Mouse (Mus musculus) thymus, postnatal 0 days (tissue): Measurements from ENCODE around the gene Vav1. TPM values are rescaled to one million over a fixed set of nuclear protein-coding genes. Genes with fewer than 3 reads are reported as not detected.
A peak's percentile ranks its signal among the peaks of the same experiment; 100 is the strongest.

Experiments
- DNase-seq: peaks from one replicate; pipeline ENCODE4 v3.0.0-alpha.2; 2015; ENCODE audit warnings: low spot score
- polyA plus RNA-seq: library from polyadenylated mRNA; unstranded; fragments of >200 nt; fragmentation: Nextera tagmentation; extraction: Ambion mirVana; gene quantifications from 2 replicates; pipeline ENCODE4 v1.2.1, GENCODE M21; 2015

Vav1 gene
- polyA plus RNA-seq, result 131 and 133 TPM in 2 replicates

DNA sequence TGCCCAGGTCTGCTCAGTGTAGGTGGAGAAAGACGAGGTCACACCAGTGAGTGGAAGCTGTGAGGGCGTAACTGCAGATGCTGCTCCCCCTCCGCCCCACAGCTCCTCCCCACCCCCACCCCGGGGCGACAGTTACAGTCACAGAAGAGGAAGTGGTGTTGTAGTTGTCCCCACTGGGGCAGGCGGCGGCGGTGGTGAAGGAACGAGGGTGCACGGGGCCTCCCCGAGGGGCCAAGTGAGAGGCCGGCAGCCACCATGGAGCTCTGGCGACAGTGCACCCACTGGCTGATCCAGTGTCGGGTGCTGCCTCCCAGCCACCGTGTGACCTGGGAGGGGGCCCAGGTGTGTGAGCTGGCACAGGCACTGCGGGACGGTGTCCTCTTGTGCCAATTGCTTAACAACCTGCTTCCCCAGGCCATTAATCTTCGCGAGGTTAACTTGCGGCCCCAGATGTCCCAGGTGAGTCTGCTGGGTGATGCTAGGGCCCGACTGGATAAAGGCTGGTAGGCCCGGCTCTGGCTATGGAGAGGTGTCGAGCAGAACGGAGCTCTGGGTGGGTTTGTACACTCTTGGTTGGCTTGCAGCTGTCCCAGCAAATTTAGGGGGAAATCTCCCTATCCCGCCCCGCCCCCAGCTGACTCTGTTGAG, at the start of gene Vav1:
TSS of gene Vav1 (plus strand) at position 158 of the 648 bp plus-strand sequence.
- DNase-seq, result peak; percentile 88

DNA sequence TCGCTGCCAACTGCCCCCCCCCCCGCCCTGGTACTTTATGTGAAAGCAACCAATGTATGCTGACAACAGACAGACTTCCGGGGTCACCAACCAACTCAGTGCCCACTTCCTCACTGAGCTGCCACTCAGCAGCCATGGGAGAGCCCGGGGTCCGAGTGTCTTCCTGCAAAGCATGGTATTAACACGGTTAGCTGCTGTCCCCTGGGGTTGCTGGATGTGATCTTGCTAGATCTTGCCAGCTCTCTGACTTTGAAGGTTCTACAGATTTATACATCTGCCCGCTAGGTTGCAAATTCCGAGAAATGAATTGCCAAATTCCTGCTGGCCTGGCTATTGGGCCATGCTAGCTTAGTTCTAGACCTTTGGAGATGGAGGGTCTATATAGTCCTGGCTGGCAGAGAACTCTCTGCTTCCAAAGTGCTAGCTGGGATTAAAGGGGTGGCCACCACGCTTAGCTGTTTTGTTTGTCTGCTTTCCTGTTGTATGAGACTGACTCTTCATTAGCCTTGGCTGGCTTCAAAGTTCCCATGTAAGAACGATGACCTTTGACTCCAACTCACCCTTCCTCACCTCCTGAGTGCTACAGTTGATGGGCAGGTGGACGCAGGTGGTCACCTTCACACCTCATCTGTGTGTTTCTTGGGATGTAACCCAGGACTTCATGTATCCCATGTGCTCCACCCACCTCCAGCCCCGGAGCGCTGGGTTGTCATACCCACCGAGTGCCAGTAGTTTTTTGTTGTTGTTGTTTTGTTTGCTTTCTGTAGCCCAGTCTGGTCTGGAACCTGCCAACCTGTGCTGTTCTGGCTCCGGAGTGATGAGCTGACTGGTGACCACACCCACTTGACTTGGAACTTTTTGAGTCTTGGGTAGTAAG, 48.8 kb upstream of the Vav1 start:
- DNase-seq, result no peak

DNA sequence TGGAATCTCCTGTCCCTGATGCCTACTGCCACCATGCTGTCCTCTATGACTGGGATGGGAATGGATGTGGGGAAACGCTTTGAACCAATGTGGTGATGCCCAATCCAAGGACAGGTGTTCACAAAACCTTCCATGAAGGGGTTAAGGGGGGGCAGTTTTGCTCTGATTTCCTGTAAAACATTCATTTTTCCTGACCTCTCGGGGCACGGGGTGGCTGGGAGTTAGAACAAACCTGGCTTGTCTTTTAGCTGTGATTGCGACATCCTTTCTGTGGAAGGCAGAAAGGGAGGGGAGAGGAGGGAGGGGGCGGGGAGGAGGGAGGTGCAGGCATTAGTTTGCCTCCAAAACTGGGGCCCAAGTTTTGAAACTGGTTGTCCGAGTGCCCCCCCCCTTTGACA, 48.2 kb upstream of the Vav1 start:
- DNase-seq, result no peak

DNA sequence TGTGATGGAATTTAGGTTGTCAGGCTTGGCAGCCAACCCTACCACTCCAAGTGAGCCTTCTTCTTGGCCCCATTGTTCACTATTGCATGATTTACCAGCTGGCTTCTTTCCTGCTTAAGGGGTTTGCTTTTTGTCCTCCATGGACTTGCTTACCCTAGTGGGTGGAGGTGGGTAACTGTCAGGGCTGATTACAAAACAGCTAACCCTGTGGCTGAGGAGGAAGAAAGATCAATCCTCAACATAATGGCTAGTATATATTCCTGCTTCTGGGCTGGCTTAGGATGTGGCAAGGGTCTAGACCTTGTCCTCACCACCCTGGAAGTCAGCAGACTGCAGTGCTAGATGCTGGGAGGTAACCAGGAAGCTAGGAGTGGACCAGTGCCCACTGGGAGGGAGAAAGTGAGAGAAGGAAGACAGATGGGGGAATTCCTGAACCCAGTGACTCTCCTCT, 47.6 kb upstream of the Vav1 start:
- DNase-seq, result no peak

DNA sequence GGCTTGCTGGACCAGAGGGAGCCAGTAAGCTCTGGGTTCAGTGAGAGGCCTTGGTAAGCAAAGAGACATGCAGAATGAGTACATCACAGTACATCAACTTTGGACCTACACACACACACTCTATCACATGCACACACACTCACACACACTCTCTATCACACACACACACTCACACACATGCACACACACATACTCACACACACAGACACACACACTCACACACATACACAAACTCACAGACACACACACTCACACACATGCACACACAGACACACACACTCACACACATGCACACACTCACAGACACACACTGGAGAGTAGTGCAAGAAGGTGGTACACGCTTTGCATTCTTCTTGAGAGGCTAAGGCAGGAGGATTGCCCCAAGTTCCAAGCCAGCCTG, 46.7 kb upstream of the Vav1 start:
- DNase-seq, result no peak

DNA sequence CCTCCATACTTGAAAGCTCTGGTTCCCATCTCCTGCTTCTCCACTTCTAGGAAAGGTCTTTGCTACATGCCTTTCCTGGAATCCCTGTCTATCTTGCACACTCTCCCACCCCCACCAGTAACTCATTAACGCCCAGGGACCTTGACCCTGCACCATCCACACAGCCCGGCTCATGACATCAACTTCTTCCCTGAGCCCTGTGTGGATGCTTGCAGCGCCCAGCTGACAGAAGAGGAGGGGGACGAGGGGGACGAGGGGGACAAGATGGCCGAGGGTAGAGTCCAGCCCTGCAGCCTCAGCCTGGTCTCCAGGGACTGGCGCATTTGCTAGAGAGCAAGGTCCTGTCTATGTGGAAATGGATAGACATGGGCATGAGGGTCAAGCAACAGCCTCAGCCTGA, 45.9 kb upstream of the Vav1 start:
- DNase-seq, result no peak

DNA sequence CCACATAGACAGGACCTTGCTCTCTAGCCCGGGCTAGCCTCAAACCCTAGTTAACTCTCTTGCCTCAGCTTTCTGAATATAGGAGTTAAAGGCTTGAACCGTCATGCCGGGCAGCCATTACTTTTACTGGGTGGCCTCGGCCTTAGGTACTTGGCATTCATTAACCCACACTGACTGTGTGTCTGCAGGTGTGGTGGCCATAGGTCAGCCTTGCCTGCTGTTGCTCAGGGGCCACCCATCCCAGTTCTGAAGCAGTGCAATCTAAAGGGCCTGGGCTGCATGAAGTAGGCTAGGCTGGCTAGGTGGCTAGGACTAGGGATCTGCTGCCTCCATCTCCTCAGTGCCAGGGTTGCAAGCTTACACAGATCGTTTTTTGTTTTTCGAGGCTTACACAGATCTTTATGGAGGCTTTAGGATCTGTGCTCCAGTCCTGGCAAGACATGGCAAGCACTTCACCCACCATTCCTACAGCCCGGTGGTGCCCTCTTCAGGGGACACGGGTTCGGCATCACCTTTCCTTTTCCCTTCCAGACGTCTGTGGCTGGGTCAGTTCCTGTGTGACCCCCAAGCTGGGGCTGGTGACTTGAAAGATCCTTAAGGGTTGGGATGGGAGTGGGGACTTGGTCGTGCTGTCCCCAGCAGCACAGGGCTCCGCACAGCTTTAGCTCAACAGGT, 44.5 kb upstream of the Vav1 start:
- no peak for DNase-seq

DNA sequence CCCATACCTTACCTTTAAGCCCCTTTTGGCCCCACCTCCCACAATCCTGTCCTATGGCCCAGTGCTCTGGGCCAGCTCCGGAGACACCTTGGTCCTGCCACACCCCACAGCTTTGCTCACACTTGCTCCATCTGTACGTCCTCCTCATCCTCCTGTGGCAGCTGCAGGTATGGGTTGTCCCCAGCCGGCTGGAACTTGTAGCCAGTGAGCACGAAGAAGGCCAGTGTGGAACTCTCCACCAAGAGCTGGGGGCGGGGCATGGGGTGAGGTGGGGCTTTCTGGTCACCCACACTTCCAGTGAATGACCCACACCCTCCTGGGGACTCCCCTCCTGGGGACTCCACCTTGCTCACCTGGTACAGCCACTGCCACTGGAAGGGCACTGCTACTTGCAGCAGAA, 43.1 kb upstream of the Vav1 start:
- no peak for DNase-seq

DNA sequence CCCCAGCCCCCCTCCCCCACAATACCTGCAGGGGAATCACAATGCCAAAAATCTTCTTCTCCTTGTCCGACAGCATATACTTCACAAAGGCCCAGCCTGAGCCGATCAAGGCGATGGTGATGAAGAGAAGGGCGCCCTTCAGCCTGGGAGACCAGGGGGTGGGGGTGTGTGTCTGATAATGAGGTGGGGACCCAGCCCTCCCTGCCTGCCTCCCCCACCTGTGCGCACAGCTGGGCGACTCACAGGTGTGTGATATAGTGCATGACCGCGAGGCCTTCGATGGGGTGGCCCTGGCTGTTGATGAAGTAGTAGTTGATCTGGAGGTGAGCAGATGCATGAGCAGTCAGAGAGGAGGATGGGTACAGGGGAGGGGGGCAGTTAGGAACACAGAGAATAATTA, 41.7 kb upstream of the Vav1 start:
- no peak for DNase-seq

DNA sequence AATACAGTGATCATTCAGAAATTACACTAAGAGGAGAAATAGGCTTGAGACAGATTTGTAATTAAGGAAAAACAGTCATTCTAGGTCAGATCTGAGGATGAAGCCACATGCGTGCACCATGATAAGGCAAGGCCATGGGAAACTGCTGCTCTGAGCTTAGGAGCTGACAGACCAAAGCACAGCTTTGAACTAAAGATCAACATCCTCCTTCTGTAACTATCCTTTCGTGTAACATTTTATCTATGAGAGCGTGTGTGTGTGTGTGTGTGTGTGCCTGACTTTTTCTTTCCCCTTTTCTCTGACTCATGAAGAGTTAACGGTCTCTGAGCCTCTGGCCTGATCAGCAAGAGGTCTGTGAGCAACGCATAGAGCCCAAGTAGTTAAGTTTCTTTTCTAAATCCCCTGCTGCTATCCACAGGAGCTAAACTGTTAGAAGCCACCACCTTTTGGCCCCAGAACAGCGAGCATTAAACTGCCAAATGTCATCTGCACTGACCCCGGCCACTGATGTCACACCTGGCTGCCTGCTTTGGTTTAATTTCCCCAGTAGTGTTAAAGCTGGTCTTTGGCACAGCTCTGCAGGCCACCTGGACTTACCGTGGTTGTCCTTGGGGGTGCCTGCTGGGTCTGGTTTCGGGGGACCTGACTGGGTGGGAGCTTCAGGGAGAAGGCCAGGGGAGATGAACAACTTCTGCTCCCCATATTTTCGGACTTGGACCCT, 35.1 kb upstream of the Vav1 start:
- no peak for DNase-seq

DNA sequence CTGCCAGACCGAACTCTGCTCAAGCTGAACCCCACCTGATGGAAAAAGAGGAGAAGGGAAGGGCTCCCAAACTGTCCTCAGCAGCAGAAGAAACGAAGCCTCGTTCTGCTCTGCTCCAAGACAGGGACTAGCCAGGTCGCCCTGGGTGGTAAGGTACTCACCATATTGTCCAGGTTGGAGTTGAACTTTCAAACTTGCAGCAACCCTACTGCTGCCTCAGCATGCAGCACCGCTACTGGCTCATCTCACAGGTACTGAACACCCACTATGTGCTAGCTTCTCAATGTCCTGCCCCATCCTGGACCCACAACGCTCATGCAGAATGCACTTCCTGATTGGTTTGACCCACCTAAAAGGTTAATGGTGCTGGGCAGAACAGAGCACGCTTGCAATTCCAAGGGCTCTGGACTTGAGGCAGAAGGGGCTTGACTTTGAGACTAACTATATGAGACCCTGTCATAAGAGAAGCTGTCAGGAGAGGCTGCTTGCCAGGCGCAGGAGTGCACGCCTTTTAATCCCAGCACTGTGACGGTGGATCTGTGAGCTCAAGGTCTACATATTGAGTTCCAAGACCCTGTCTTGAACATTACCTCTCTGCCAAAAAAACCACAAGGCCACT, 33.5 kb upstream of the Vav1 start:
- no peak for DNase-seq

DNA sequence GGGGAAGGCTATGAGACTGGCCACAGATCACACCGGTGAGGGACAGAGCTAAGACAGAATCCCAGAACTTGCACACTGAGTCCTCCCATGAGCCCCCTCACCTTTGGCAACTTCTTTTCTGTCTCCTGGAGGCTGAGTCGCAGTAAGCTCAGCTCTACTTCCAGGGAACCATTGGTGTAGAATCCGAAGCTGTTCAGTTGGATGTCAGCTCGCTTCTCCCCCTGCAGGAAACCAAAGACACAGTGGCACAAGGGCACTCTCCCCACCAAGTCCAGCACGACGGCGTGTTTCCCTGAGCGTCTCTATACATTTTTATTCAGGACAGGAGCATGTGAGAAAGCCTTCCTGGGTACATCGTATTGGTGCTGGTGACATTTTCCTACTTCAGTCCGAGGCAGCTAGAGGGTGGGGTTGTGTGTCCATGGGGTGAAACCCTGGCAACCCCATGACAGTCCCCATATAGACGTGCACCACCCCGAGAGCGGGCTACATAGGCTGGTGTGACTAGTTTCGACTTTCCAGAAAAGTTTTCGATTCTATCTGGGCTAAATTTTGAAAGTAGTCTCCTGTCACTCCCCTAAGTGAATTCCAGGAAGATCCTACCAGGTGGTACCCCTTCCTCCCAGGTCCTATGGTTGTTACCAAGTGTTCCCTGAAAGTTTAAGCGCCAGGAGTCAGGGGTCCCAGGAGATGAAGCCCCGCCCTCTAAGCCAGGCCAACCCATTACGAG, 32.1 kb upstream of the Vav1 start:
- DNase-seq, result no peak

DNA sequence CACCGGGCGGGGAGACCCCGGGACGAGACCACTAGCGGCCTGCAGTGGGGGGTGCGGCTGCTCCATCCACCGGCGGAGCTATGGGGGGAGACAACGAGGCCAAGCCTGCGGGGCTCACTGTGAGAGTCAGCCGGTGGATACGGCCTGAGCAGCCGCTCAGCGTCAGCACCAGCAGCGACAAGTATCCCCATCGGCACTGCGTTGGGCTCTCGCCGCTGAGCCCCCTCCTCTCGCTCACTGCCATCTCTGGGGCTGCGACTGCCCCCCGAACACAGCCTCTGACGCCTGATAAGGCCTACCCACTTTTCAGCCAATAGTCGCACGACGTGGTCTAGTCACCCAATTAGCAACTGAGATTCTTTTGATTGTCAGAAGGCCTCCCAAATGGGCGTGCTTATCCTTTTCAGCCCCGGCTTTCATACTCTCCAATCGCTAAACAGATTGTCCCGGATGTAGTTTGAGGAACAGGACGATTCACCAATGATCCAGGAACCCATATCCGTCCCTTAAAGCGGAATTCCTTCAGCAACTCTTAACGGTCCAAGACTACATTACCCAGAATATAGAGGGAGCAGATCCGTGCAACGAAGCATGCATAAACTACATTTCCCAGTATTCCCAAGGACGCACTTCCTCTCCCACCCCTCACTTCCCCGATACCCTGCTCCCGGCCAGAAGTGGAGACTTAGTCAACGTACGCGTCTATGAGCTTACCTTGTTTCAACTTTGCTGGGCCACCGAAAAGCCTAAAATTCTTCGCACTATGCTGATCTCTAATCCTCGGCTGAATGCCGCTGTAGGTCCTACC, 31.3 kb upstream of the Vav1 start:
- DNase-seq, result peak; percentile 98

DNA sequence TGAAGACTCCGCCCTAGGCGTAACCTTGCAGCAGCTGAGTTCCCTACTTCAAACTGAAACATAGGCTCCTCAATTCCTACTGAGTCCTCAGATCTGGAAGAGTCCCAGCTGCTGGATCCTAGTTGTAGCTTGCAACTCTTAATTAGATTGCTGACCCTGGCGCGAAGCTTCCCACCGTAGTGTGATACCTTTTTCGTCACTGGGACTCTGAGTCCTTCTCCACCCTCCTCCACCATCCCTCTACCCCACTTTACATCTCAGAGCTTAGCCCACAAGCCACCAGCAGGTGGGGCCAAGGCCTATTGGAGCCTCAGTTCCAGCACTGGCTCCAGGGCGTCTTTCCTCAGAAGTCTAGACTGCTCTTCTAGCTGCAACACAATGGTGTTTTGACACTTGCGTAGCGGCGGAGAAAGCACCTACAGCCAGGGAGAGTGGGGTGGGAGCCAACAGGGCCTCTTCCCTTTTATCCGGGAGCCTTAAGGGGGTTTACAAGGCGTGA, 30.6 kb upstream of the Vav1 start, which contains the start of gene Gpr108:
TSS of gene Gpr108 (minus strand) at position 246 of the 499 bp plus-strand sequence.
- peak; percentile 93 for DNase-seq

DNA sequence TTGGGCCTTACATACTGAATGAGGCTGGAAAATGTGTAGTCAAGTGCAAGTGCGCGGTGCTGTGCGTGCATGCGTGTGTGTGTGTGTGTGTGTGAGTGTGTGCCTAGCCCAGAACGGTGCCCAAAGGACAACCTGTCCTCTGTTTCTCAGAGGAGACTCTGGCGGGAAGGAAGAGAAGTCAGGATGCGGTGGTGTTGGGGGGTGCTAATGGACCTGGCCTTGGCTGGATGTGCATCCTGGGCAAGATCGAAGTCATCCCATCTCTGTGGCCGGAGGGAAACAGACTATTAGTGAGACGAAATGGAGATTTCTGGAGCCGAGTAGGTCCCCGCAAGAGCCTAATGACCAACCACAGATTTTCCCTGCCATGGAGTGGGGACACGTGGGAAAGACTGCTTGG, 30.1 kb upstream of the Vav1 start:
- DNase-seq, result no peak

DNA sequence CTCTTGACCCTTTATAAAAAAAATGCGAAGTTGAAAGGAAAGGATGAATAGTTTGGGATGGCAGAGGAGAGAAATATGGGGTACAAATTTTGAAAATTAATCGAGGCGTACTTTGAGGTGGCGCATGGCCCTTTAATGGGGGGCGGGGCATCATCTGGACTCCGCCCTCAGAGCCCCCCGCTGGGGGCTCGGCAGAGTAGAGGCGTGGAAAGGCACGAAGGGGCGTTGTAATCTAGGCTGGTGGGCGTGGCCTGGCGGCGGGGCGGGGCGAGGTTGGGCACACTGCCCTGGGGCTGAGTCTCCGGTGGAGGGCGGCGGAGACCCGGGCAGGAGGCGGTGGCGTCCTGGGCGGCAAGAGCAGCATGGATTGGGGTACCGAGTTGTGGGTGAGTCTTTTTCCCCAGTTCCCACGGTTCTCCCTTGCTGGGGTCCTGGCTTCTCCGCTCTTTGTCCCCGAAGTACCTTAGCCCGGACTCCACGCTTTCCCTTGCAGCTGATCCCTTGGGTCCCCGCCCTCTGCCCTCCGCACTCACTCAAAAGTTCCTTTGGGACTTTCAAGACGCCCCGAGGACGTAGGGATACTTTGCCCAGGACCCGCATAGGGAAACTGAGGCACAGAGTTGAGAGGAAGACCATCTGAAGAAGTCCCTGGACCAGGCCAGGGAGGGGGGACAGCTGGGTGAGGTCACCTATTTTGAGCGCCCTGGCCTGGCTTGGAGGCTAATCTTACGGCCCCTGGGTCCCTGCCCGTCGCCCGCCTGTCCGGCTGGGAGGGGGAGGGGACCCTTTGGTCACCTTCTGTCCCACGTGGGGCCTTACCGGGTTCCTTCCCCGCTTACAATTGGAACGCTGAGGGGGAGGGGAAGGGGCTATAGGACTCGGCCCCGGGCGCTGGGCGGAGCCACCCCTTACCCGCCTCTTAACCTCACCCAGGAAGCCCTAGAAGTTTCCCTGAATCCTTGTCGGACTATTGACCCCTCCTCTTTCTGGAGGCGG, 29.4 kb upstream of the Vav1 start, which contains the start of gene Trip10:
TSS of gene Trip10 (plus strand) at position 270 of the 996 bp plus-strand sequence.
- peak; percentile 95 for DNase-seq

DNA sequence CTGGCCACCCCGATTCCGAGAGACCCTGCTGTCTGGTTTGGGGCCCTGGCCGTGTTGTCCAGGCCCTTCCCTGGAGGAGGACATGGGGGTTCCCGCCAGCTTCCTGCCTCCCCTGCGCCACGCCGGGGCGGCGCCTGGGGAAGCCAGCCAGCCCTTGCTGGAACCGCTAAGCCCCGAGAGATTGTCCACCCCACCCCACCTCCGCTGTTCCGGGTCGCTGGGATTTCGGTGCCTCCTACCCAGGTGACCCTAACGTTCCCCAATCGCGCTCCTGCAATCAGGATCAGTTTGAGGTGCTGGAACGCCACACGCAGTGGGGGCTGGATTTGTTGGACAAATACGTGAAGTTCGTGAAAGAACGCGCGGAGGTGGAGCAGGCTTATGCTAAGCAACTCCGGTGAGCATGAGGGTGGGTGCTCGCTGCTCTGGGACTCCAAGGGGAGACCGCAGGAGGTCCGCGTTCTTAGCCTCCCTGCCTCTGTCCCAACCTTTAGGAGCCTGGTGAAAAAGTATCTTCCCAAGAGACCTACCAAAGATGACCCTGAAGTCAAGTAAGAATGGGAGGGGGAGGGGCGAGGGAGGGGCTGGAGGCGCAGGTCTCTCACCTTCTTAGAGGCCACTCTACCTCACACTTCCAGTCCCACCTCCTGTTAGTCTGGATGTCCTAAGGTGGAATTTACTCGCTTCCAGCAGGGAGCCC, 28.3 kb upstream of the Vav1 start:
- DNase-seq, result peak; percentile 14
